Mouse (Mus musculus) gastrocnemius, postnatal 4 days (tissue): Measurements from ENCODE around the gene Gna12. TPM values are rescaled to one million over a fixed set of nuclear protein-coding genes. Genes with fewer than 3 reads are reported as not detected.

ENCODE experiments used
- DNase-seq, 2 experiments: peaks; one replicate each; pipeline ENCODE4 v3.0.0; 2021 to 2022; ENCODE audit warnings: low spot score in 2 of 2, mixed read lengths in 2 of 2
- total RNA-seq, 2 experiments: library from RNA; stranded (reverse); gene quantifications; 2 replicates each; pipeline ENCODE4 v1.2.3; 2021

The Gna12 gene
- total RNA-seq, 2 experiments from 2014 or later: 52.0 to 55.5 TPM

GRCm38 (mm10) chr5:140758864-140759263 is 71.4 kb downstream of the Gna12 start:
- DNase-seq: no peak

GRCm38 (mm10) chr5:140753223-140753622 is 77.0 kb downstream of the Gna12 start:
- no peak for DNase-seq

DNA sequence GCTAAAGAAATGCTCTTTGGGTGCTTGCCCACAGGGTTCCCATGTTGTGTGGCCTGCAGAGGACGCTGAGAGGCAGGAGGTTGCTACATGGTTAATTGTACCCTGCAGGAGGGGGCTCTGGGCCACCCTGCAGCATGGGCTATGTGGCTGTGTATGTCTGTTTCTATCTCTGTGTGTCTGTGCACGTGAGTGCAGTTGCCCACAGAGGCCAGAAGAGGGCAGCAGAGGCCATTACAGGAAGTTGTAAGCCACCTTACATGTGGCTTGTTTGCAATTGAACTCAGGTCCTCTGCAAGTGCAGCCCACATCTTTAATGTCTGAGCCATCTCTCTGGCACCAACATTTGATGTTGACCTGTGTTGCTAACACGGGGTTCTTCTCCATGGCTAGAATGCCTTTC is 77.6 kb downstream of the Gna12 start:
- DNase-seq: no peak

DNA sequence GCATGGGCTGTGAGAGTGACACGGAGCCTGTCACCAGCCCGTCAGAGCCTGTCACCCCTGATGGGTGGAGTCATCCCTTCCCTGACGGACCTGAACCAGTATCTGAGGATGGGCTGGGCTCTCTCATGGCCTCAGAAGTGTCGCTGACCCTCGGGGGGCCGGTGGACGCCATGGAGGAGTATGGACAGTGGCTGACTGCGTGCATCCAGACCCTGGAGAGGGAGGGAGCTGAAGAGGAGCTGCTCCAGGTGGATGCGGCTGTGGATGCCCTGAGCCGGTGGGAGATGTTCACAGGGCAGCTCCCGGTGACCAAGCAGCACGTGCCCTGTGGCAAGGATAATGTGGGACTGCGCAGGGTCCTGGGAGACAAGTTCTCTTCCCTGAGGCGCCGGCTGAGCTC is 78.2 kb downstream of the Gna12 start:
- DNase-seq: no peak

DNA sequence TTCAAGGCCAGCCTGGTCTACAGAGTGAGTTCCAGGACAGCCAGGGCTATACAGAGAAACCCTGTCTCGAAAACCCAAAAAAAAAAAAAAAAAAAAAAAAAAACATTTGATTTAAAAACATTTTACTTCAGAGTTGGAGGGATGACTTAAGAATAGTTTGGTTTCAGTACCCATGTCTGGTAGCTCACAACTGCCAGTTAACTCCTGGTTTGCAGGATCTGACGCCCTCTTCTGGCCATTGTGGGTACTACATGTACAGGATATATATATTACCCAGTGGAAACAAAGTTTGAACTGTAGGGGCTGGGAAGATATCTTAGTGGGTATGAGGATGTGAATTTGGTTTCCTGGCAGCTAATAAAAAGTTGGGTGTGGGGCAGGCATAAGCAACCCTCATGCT is 79.3 kb downstream of the Gna12 start:
- no peak for DNase-seq

DNA sequence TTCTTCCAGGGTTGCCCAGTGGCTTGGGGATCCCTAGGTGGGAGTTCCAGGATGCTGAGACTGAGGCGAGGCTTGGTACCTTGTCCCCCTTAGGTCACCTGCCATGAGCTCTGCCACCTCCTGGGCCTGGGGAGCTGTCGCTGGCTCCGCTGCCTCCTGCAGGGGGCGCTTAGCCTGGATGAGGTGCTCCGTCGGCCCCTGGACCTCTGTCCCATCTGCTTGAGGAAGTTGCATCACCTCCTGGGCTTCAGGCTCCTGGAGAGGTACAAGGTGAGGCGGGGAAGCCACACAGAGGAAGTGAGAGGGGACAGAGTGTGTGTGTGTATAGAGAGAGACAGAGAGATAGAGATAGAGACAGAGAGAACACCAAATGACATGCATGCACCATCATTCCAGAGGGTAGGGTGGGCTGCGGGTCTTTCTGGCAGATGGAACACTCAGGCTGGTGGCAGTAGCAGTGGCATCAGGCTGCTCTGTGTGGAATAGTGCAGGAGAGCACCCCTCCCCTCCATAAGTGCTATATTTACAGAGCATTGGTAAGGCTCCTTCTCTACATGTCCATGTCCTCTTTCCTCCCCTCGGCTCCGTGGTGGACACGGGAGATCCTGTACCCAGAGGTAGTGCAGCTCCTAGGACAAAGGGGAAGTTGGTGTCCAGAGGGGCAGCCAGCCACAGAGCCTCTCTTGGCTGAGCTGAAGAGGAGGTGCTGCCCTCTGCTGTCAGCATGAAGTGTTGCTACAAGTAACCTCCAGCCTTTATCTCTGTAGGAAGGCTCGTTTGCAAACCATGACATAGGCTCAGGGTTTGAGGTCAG is 81.0 kb downstream of the Gna12 start:
- DNase-seq: peak; percentile 52 to 79

GRCm38 (mm10) chr5:140748425-140748824 is 81.8 kb downstream of the Gna12 start:
- DNase-seq: no peak

GRCm38 (mm10) chr5:140743706-140744131 is 86.5 kb downstream of the Gna12 start:
- no peak for DNase-seq

GRCm38 (mm10) chr5:140741877-140742276 is 88.4 kb downstream of the Gna12 start:
- no peak for DNase-seq

GRCm38 (mm10) chr5:140741040-140741439 is 89.2 kb downstream of the Gna12 start:
- no peak for DNase-seq

DNA sequence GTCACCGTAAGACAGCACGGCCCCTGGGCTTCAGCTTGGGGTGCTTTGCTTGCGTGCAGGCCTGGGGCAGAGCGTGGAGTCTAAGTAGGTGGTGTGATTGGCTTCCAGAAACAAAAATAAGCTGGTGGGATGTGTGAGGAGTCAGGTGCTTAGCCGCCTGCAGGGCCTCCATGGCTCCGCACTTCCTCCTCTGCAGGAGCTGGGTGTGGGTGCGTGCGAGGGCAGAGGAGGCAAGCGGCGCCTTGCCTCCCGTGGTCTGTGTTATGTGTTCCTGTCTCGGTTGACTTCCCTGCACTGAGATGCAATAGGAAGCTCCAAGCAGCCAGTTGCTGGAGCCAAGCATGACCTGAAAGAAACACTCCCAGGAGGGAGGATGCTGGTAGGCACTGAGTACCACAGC is 90.4 kb downstream of the Gna12 start:
- DNase-seq: no peak

- DNase-seq: no peak
Measured at GRCm38 (mm10) chr5:140736166-140736565, 94.1 kb downstream of the Gna12 start.

GRCm38 (mm10) chr5:140735297-140735696 is 94.9 kb downstream of the Gna12 start:
- DNase-seq: no peak

DNA sequence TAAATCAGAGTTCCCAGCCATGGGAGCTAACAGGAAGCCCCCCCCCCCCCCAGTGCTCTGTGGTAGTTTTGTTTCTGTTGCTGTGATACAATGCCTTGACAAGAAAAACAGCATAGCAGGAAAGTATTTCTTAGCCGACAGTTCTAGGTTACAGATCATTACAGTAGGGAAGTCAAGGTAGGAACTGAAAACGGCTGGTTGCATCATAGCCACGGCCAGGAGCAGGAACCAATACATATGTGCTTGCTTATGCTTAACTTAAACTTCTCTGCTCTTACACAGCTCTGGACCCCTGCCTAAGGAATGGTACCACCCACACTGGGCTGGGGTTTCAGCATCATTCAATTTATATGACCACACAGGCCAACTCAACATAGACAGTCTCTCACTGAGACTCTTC is 96.9 kb downstream of the Gna12 start:
- no peak for DNase-seq

DNA sequence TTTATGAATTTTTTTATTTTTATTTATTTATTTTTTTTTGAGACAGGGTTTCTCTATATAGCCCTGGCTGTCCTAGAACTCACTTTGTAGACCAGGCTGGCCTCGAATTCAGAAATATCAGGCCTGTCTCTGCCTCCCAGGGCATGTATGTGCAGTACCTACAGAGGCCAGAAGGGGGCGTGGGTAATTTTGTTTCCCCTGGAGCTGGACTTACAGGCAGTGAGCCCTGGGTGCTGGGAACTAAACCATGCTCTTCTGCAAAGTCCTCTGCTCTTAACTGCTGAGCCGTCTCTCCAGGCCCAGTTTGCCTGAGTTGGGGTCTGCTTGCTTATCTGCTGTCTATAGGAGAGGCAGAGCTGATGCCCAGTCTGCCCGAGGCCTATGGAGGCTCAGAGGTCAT is 98.0 kb downstream of the Gna12 start:
- DNase-seq: no peak

DNA sequence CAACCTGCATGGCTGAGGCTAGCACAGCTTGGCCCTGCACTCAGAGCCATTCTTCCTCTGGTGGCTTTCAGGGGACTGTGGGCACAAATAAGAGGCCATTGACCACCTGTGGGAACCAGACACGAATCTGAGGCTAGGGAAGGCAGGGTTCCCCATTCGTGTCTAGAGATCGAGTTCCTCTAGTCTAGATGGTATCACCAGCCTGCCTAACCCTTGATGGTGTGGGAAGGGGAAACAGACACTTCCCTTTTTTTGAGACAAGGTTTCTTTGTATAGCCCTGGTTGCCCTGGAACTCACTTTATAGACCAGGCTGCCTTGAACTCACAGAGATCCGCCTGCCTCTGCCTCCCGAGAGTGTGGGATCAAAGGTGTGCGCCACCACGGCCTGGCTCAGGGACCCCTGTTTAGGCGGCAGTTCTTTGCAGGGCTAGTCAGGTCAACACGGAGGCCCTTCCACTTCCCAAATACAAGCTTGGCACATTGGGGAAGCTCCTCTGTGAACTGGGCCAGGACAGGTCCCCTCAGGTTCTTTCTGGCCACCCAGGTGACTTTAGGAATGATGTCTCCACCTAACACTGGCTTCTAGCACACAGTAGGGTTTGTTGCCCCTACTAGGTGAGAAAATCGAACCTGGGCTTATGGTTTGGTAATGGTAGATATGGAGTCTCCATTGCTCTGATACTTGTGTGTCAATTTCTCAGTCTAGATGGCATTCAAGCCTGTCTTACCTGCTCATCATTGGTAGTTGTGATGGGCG is 99.0 kb downstream of the Gna12 start:
- no peak for DNase-seq

- no peak for DNase-seq
Measured at GRCm38 (mm10) chr5:140726946-140727740, 103.1 kb downstream of the Gna12 start.

DNA sequence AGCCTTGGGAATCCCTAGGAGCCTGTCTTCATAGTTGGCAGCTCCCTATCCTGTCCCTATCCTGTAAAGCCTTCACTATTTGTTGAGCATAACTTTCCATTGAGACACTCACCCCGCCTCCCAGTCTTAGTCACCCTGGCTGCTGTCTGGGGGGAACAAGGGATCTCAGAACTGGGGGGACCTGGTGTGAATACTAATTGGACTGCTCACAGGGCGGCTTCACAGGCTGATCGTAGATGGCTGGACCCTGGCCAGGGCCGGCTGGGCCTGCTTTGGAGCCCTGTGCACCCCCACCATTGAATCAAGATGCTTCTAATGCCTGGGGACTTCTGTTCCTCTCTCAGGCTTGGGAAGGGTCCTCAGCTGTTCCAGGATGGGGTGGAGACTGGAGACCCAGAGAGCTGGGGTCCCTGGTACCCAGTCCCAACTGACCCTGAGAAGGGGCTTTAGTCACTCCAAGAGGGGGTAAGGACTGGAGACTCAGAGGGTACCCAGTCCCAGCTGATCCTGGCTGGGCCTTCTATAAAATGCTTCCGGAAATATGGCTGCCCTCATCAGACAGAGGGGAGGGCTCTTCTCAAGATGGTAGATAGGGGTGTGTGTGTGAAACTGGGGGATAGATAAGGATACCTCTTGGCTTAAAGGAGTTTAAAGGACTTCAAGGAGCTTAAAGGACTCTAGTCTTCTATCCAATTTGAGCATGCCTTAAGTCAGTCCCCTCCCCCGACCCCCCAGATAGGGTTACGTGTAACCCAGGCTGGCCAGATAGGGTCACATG is 104.0 kb downstream of the Gna12 start:
- no peak for DNase-seq

GRCm38 (mm10) chr5:140723822-140724221 is 106.4 kb downstream of the Gna12 start, which contains the start of gene Amz1:
TSS of gene Amz1 (plus strand) at chr5:140724127.
- no peak for DNase-seq

DNA sequence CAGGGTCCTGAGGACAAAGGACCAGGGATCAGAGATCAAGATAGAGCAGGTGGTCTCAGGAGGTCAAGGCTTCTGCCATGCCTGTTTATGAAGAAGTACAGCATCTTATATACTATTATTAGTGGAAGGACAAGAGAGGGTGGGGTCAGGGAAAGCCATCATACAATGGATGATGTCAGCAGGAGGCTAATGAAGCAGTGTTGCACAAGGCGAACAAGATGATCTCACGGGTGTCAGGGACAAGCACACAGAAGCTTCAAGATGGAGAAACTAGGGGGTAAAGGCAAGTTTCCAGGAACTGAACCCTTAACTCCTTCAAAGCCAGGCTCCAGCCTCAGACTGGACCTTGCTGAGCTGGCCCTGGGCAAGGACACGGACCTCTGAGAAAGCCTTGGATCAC is 108.1 kb downstream of the Gna12 start:
- DNase-seq: no peak

- DNase-seq: no peak
Measured at GRCm38 (mm10) chr5:140720773-140721172, 109.5 kb downstream of the Gna12 start.
